Mouse (Mus musculus): Measurements from ENCODE around the gene Acot11.

GRCm38 (mm10) chr4:106747001-106747580 lies 57.7 kb downstream of the Acot11 start:
- TF ChIP-seq GATA1 (IDR thresholded peaks at IDR 0.05; ENCODE audit: borderline replicate concordance, low read length) (no peak), FLI1 (IDR thresholded peaks at IDR 0.05; ENCODE audit: low read length) (no peak)

All from megakaryocyte, embryonic 14.5 days (primary cell).